Mouse (Mus musculus): ENCODE results near the gene Sarm1. TPM values are rescaled to one million over a fixed set of nuclear protein-coding genes. Genes with fewer than 3 reads are reported as not detected.
"Not testable (repeated sequence)": the region's sequence is repeated elsewhere in the genome, so short reads cannot be mapped to it uniquely, and the experiment has no call there.

Gene Sarm1
- polyA plus RNA-seq (2015; fragmentation: Nextera tagmentation; extraction: Ambion mirVana): 2.3 and 2.5 TPM in 2 replicates

GRCm38 (mm10) chr11:78497544-78498522 lies at the start of gene Sarm1:
TSS of gene Sarm1 (minus strand) at chr11:78497754.
- Histone ChIP-seq H3K27me3 (peaks cover 58% of the 10 kb centered on the region), H3K36me3 (no peaks in the 10 kb centered on the region), H3K9me3 (replicated peaks) (no peaks in the 10 kb centered on the region), H3K27ac (replicated peaks) (peak within 1 kb of the TSS; percentile 44; the same call in 1 of the 2 replicates), H3K4me3 (replicated peaks) (peak within 1 kb of the TSS; percentile 53), H3K9ac (peak within 1 kb of the TSS; percentile 7; the same call in 1 of the 2 replicates), H3K4me2 (replicated peaks) (peak within 1 kb of the TSS; percentile 93), H3K4me1 (peaks cover 18% of the 10 kb centered on the region)
- peak; percentile 93 for ATAC-seq (ENCODE audit: insufficient number of reproducible peaks, low FRiP score, low TSS enrichment, low read depth)
- WGBS: 2% methylated on average over 35 of the region's 36 CpGs

DNA sequence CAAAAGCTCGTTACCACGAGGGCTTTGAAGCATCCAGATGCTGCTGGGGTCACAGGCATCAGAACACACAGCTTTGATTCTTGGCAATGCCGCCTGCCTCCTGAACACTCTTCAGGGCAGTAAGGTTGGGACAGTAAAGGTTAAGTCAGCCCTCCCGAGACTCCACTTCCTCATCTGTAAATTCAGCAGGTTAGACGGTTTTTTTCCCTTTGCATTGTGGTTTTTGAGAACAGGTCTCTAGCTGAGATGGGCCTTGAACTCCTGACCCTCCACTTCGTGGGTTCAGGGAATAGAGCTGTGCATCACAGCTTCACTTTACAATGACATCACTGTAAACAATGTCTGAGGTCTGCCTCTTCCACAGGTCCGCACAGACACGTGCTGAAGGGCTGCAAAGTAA lies 47.6 kb upstream of the Sarm1 start:
- Histone ChIP-seq H3K4me3 (replicated peaks) (no peak overlapping the region), H3K4me1 (peaks cover 17% of the 10 kb centered on the region), H3K9me3 (replicated peaks) (no peaks in the 10 kb centered on the region), H3K9ac (no peak overlapping the region), H3K27me3 (no peaks in the 10 kb centered on the region), H3K4me2 (replicated peaks) (no peak overlapping the region), H3K36me3 (peaks cover 39% of the 10 kb centered on the region), H3K27ac (replicated peaks) (no peak overlapping the region)
- no peak for ATAC-seq (ENCODE audit: insufficient number of reproducible peaks, low FRiP score, low TSS enrichment, low read depth)
- 64% methylated on average over 8 of the region's 8 CpGs for WGBS

GRCm38 (mm10) chr11:78544449-78545111 lies 47.0 kb upstream of the Sarm1 start:
- no peak overlapping the region for H3K9ac ChIP-seq
- no peaks in the 10 kb centered on the region for H3K27me3 ChIP-seq
- H3K36me3 ChIP-seq: peaks cover 45% of the 10 kb centered on the region
- H3K9me3 ChIP-seq (replicated peaks): no peaks in the 10 kb centered on the region
- no peak overlapping the region for H3K4me3 ChIP-seq (replicated peaks)
- no peak overlapping the region for H3K4me2 ChIP-seq (replicated peaks)
- H3K27ac ChIP-seq (replicated peaks): no peak overlapping the region
- H3K4me1 ChIP-seq: peaks cover 14% of the 10 kb centered on the region
- ATAC-seq (ENCODE audit: insufficient number of reproducible peaks, low FRiP score, low TSS enrichment, low read depth): no peak
- WGBS: 91% methylated on average over 7 of the region's 7 CpGs

GRCm38 (mm10) chr11:78540358-78540757 lies 42.8 kb upstream of the Sarm1 start:
- Histone ChIP-seq H3K27ac (replicated peaks) (peak overlapping the region; percentile 67; the same call in 1 of the 2 replicates), H3K4me3 (replicated peaks) (no peak overlapping the region), H3K27me3 (no peaks in the 10 kb centered on the region), H3K4me2 (replicated peaks) (no peak overlapping the region), H3K36me3 (peaks cover 52% of the 10 kb centered on the region), H3K9ac (no peak overlapping the region), H3K4me1 (peaks cover 19% of the 10 kb centered on the region), H3K9me3 (replicated peaks) (no peaks in the 10 kb centered on the region)
- WGBS: 64% methylated on average over 3 of the region's 3 CpGs
- no peak for ATAC-seq (ENCODE audit: insufficient number of reproducible peaks, low FRiP score, low TSS enrichment, low read depth)

DNA sequence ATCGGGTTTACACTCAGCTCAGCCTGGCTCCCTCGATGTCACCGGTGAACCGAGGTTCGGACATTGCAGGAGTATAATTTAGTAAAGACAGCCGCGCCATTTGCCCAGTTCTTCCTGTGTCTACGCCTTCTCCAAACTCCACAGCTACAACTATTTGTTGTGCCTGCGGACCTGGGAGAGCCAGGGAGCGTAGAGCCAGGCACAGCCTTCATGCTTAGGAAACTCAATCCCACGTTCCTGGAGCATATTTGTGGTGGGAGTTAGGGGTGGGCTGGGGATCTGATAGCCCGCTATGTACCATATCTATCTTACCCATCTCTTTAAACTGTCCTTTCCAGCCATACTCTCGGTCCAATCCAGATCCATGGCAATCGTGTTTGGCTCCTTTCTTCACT lies 39.1 kb upstream of the Sarm1 start:
- H3K9ac ChIP-seq: peak overlapping the region; percentile 81
- 1% methylated on average over 14 of the region's 14 CpGs for WGBS
- peak overlapping the region; percentile 94 for H3K4me3 ChIP-seq (replicated peaks)
- H3K4me2 ChIP-seq (replicated peaks): peak overlapping the region; percentile 82
- no peaks in the 10 kb centered on the region for H3K9me3 ChIP-seq (replicated peaks)
- ATAC-seq (ENCODE audit: insufficient number of reproducible peaks, low FRiP score, low TSS enrichment, low read depth): no peak
- peaks cover 31% of the 10 kb centered on the region for H3K4me1 ChIP-seq
- H3K36me3 ChIP-seq: peaks cover 30% of the 10 kb centered on the region
- H3K27me3 ChIP-seq: no peaks in the 10 kb centered on the region
- peak overlapping the region; percentile 96 for H3K27ac ChIP-seq (replicated peaks)

DNA sequence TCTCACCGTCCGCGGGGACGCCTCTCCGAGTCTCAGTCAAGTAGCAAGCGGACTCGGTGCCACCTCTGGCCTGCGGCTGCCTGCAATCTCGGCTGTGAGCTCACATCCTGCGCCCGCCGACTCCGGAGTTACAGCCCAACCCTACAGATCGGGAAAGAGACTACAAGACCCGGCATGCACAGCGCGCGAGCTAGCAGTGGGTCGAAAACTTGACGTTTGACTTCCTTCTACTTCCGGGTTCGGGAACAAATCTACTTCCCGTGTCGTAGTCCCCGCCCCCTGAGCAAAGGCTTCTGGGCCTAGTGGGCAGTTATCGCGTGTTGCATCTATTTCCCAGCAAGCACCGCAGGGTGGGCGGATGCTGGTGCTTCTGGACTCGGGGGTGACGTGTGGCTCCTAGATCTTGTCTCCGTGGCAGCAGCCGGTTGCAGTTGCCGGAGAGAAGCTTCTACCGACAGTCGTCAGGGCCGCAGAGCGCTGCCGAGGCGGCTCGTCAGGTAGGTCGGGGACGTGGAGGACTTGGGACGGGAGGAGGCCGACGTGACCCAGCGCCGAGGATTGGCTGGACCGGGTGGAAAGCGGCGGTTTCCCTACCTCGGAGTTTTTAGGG lies 38.6 kb upstream of the Sarm1 start, which contains the start of the genes Tnfaip1 and Ift20:
Gene Tnfaip1, minus strand, starts transcription at position 253 of the 610 bp plus-strand sequence.
Gene Ift20, plus strand, starts transcription at position 282 of the 610 bp plus-strand sequence.
- peak within 1 kb of the TSS; percentile 98 for H3K27ac ChIP-seq (replicated peaks)
- WGBS: under 1% methylated on average over 52 of the region's 52 CpGs
- no peaks in the 10 kb centered on the region for H3K27me3 ChIP-seq
- peak within 1 kb of the TSS; percentile 85 for H3K9ac ChIP-seq
- peaks cover 31% of the 10 kb centered on the region for H3K4me1 ChIP-seq
- H3K36me3 ChIP-seq: peaks cover 27% of the 10 kb centered on the region
- no peaks in the 10 kb centered on the region for H3K9me3 ChIP-seq (replicated peaks)
- peak; percentile 98 for ATAC-seq (ENCODE audit: insufficient number of reproducible peaks, low FRiP score, low TSS enrichment, low read depth)
- peak within 1 kb of the TSS; percentile 94 for H3K4me3 ChIP-seq (replicated peaks)
- H3K4me2 ChIP-seq (replicated peaks): peak within 1 kb of the TSS; percentile 82

GRCm38 (mm10) chr11:78535376-78536079 lies 38.0 kb upstream of the Sarm1 start:
- ATAC-seq (ENCODE audit: insufficient number of reproducible peaks, low FRiP score, low TSS enrichment, low read depth): peak; percentile 49
- Histone ChIP-seq H3K27ac (replicated peaks) (peak overlapping the region; percentile 98), H3K9me3 (replicated peaks) (no peaks in the 10 kb centered on the region), H3K4me3 (replicated peaks) (peak overlapping the region; percentile 94), H3K4me2 (replicated peaks) (peak overlapping the region; percentile 82), H3K4me1 (peaks cover 31% of the 10 kb centered on the region), H3K36me3 (peaks cover 20% of the 10 kb centered on the region), H3K27me3 (no peaks in the 10 kb centered on the region), H3K9ac (peak overlapping the region; percentile 85)
- under 1% methylated on average over 23 of the region's 23 CpGs for WGBS

DNA sequence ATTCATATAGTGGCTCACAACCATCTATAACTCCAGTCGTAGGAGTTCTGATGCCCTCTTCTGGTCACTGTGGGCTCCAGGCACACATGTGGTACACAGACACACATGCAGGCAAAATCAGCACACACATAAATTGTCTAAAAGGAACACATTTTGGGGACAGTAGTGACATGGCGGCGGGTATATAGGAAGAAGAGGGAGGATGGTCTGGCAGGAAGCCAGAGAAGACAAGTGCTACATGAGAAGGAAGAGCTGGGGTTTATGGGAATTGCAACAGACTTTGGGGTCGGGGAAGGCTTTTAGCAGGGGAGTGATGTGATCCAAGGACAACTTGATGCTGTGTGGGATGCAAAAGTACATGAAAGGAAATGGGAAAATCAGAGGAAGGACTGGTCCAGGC lies 37.0 kb upstream of the Sarm1 start:
- Histone ChIP-seq H3K4me2 (replicated peaks) (peak overlapping the region; percentile 82), H3K4me3 (replicated peaks) (peak overlapping the region; percentile 94), H3K9me3 (replicated peaks) (no peaks in the 10 kb centered on the region), H3K9ac (no peak overlapping the region), H3K27ac (replicated peaks) (no peak overlapping the region), H3K27me3 (no peaks in the 10 kb centered on the region), H3K4me1 (peaks cover 31% of the 10 kb centered on the region), H3K36me3 (peaks cover 19% of the 10 kb centered on the region)
- WGBS: 79% methylated on average over 4 of the region's 4 CpGs
- no peak for ATAC-seq (ENCODE audit: insufficient number of reproducible peaks, low FRiP score, low TSS enrichment, low read depth)

DNA sequence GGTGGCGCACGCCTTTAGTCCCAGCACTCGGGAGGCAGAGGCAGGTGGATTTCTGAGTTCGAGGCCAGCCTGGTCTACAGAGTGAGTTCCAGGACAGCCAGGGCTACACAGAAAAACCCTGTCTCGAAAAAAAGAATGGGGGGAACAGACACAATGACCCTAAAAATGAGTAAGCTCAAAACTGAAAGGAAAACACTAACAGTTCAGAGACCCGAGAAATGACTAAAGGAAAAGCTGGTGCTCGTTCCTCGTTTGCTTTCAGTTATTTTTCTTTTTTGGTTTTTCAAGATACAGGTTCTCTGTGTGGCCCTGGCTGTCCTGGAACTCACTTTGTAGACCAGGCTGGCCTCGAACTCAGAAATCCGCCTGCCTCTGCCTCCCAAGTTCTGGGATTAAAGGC lies 34.0 kb upstream of the Sarm1 start:
- WGBS: 94% methylated on average over 10 of the region's 10 CpGs
- ATAC-seq (ENCODE audit: insufficient number of reproducible peaks, low FRiP score, low TSS enrichment, low read depth); H3K4me2 ChIP-seq (replicated peaks); H3K27ac ChIP-seq (replicated peaks); H3K9me3 ChIP-seq (replicated peaks); H3K4me3 ChIP-seq (replicated peaks); H3K9ac ChIP-seq; H3K27me3 ChIP-seq: not testable (repeated sequence)
- Histone ChIP-seq H3K4me1 (peaks cover 13% of the 10 kb centered on the region), H3K36me3 (peaks cover 38% of the 10 kb centered on the region)

DNA sequence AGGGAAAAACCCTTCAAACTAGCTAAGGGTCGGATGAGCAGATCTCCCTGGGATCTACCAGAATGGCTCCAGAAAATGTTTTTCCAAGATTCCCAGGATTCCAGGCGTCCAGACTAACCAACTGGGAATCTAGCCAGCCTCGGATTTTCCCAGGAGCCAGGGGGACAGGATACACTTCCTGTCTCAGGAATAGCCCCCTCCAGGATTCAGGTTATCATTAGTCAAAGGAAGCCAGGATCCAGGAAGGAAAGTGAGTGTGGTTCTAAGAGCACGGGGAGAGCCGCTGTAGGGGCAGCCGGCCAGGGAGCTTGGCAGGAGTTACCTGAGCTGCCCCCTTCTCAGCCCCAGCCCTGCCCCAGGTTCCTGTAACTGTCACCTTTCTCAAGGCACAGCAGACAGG lies 33.5 kb upstream of the Sarm1 start:
- Histone ChIP-seq H3K27me3 (no peaks in the 10 kb centered on the region), H3K9ac (no peak overlapping the region), H3K4me2 (replicated peaks) (no peak overlapping the region), H3K4me1 (peaks cover 13% of the 10 kb centered on the region), H3K27ac (replicated peaks) (0 out of 2 replicates have a peak overlapping the region, but pooled peaks have one; percentile 7), H3K4me3 (replicated peaks) (no peak overlapping the region), H3K9me3 (replicated peaks) (no peaks in the 10 kb centered on the region), H3K36me3 (peaks cover 42% of the 10 kb centered on the region)
- no peak for ATAC-seq (ENCODE audit: insufficient number of reproducible peaks, low FRiP score, low TSS enrichment, low read depth)
- 64% methylated on average over 6 of the region's 6 CpGs for WGBS
